Mouse (Mus musculus): ENCODE data around the gene Endou. TPM values are rescaled to one million over a fixed set of nuclear protein-coding genes. Genes with fewer than 3 reads are reported as not detected.

Gene Endou
- polyA plus RNA-seq, 1 experiment from 2014 or later: 0.45 TPM

DNA sequence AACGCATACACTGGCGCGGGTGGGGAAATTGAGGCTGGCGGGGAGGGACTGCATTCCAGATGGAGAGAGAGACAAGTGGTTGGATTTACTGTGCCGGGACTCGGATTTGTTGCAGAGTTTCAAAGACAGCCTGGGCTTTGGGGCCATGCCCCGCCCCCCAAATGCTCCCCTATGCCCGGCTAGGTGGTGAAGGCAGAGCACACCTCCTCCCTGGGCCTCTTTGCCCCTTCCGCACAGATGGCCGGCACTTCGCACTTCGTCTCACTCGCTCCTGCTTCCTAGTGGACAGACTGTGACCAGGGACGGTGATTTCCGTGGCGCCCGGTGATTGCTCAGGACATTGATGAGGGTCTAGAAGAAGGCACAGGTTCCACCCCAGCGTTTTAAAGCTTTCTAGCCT, 37.1 kb upstream of the Endou start:
- Histone ChIP-seq H3K4me2 (replicated peaks; ENCODE audit: low read depth, low read length) (peak overlapping the region; percentile 95), H3K27me3 (ENCODE audit: insufficient read depth, low read length) (peaks cover 5% of the 10 kb centered on the region; the same call in 1 of the 2 replicates), H3K9me3 (ENCODE audit: low read length) (no peaks in the 10 kb centered on the region), H3K27ac (ENCODE audit: low read length) (peak overlapping the region; percentile 92), H3K4me3 (ENCODE audit: low read length) (peak overlapping the region; percentile 64), H3K9ac (replicated peaks; ENCODE audit: low read length) (peak overlapping the region; percentile 83), H3K4me1 (ENCODE audit: insufficient read depth, low read length) (peaks cover 76% of the 10 kb centered on the region), H3K36me3 (ENCODE audit: insufficient read depth, low read length) (no peaks in the 10 kb centered on the region)
- WGBS: 1% methylated on average over 18 of the region's 18 CpGs
- ATAC-seq (ENCODE audit: low FRiP score, low TSS enrichment): peak; percentile 14; the same call in 1 of the 2 replicates

DNA sequence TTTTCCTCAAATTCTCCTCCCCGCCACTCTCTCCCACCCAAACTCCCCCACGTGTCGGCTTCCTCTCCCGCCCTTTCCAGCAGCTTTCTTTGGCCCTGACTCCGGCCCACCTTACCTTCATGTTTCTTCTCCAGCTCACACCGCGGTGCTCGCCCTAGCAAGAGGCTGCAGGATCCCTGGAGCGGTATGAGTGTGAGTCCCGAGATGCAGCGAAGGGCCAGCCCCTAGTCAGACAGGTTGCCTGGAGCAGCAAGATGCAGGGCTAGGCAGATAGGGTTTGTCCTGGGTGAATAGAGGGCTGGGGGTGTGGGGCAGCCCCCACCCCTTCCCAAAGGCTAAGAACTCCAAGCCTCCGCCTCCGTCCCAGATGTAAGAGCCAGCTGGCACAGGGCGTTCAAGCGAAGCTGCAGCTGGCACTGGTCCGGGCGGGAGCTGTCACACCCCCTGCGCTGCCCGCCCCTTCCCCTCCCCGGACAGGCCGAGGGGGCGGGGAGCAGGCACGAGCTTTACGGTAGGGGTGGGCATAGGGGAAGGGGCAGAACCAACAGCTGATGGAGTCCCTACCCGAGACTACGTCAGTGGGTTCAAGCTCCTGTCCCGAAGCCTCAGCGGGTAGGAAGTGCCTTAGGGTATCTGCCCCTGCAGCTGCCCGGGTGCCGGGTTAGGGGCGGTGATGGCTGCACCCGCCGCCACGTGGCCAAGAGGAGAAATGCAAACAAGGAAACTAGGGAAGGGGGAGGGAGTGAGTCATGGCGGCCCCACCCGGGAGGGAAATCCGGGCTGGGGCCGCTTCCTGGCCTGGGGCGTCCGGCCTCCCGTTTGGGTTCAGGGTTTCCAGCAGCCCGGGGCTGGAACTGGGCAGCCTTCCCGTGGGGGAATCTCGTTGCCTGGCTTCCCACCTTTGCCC, 36.4 kb upstream of the Endou start, which contains the start of gene Rapgef3:
TSS of gene Rapgef3 (minus strand) at position 693 of the 907 bp plus-strand sequence.
- peak; percentile 90 for ATAC-seq (ENCODE audit: low FRiP score, low TSS enrichment)
- peaks cover 76% of the 10 kb centered on the region for H3K4me1 ChIP-seq (ENCODE audit: insufficient read depth, low read length)
- no peaks in the 10 kb centered on the region for H3K36me3 ChIP-seq (ENCODE audit: insufficient read depth, low read length)
- peak within 1 kb of the TSS; percentile 64 for H3K4me3 ChIP-seq (ENCODE audit: low read length)
- H3K9me3 ChIP-seq (ENCODE audit: low read length): no peaks in the 10 kb centered on the region
- WGBS: under 1% methylated on average over 44 of the region's 44 CpGs
- H3K27ac ChIP-seq (ENCODE audit: low read length): peak within 1 kb of the TSS; percentile 92
- H3K4me2 ChIP-seq (replicated peaks; ENCODE audit: low read depth, low read length): peak within 1 kb of the TSS; percentile 95
- H3K9ac ChIP-seq (replicated peaks; ENCODE audit: low read length): peak within 1 kb of the TSS; percentile 83
- H3K27me3 ChIP-seq (ENCODE audit: insufficient read depth, low read length): peaks cover 5% of the 10 kb centered on the region; the same call in 1 of the 2 replicates

DNA sequence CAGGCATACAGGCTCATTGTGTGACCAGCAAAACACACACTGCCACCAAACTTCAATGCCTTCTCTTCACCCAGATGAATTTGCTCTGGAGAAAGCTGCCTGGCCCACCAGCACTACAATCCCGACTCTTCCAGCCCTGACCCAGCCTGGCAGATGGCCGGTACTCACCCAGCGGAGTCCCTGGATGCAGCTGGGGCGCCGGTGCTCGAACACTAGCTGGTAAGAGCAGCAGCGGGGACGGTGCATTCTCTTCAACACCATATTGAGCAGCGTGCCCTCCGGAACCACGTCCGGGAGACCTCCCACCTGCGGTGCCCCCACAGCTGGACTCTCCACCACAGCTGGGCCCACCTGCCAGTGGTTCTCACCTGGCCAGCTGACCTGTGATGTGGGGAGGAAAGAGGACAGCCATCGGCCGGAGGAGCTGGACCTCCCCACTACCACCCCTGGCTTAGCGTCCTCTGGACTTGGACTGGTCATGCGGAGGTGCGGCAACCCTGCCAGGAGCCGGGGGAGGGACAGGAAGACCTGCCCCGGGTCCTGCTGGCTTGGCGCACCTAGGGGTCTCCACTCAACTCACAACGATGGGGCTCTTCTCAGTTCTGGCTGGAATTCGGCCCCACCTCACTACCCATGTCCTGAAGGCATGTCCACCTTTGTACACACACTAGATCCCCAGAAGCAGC, 35.6 kb upstream of the Endou start:
- H3K9ac ChIP-seq (replicated peaks; ENCODE audit: low read length): peak overlapping the region; percentile 83
- no peaks in the 10 kb centered on the region for H3K36me3 ChIP-seq (ENCODE audit: insufficient read depth, low read length)
- H3K4me3 ChIP-seq (ENCODE audit: low read length): peak overlapping the region; percentile 64
- peak; percentile 12 for ATAC-seq (ENCODE audit: low FRiP score, low TSS enrichment)
- peaks cover 70% of the 10 kb centered on the region for H3K4me1 ChIP-seq (ENCODE audit: insufficient read depth, low read length)
- no peaks in the 10 kb centered on the region for H3K9me3 ChIP-seq (ENCODE audit: low read length)
- H3K27ac ChIP-seq (ENCODE audit: low read length): peak overlapping the region; percentile 92
- 6% methylated on average over 23 of the region's 23 CpGs for WGBS
- H3K27me3 ChIP-seq (ENCODE audit: insufficient read depth, low read length): peaks cover 5% of the 10 kb centered on the region; the same call in 1 of the 2 replicates
- peak overlapping the region; percentile 95 for H3K4me2 ChIP-seq (replicated peaks; ENCODE audit: low read depth, low read length)

DNA sequence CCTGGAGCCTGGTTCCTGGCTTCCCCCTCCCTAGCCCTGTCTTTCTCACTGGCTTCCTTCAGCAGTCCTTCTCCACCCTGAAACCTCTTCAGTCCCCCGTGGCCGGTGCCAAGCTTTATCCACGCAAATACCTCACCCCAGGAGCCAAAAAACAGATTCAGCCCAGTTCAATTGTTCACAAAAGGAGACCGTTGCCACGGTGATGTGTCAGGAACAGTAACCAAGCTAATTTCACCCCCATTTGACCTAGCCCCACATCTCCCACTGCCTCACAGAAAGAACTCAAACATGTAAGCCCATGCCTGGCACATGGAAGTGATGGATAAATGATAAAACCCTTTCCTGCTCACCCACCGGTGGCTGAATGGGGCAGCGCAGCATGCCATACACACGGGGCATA, 35.1 kb upstream of the Endou start:
- peak overlapping the region; percentile 95 for H3K4me2 ChIP-seq (replicated peaks; ENCODE audit: low read depth, low read length)

DNA sequence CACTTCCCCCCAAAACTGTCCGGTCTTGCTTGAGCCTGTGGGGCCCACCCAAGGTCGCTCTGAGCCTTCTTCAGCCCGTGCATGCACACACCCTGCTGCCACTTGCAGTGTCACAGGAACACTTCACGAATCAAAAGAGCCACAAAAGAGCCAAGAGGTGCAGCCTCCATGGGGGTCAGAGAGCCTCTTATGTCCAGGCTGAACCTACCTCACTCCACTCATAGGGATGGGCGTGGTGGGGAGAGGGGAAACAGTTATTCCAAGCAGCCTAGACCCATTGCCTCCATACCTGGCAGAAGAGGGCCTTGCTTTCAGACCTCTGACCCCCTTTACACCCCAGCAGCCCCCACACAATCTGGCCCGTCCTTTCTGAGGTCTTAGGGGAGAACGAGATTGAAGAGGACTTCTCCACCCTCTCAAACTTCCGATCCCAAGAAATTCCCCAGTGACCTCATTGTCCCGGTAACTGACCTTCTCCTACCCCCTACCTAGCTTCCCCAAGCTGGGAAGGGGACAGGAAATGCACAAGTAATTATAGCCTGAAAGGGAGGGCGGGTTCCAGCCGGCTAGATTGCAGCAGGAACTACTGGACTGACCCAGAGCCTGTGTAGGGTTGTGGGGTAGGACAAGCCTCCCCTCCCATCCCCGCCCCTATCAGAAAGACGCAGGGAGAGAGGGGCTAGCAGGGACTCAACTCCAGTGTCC, 34.1 kb upstream of the Endou start:
- Histone ChIP-seq H3K4me3 (ENCODE audit: low read length) (peak overlapping the region; percentile 64), H3K9ac (replicated peaks; ENCODE audit: low read length) (peak overlapping the region; percentile 83), H3K27me3 (ENCODE audit: insufficient read depth, low read length) (peaks cover 5% of the 10 kb centered on the region; the same call in 1 of the 2 replicates), H3K4me1 (ENCODE audit: insufficient read depth, low read length) (peaks cover 61% of the 10 kb centered on the region), H3K9me3 (ENCODE audit: low read length) (no peaks in the 10 kb centered on the region), H3K4me2 (replicated peaks; ENCODE audit: low read depth, low read length) (peak overlapping the region; percentile 95), H3K27ac (ENCODE audit: low read length) (peak overlapping the region; percentile 24; the same call in 1 of the 2 replicates), H3K36me3 (ENCODE audit: insufficient read depth, low read length) (0 out of 2 replicates have a peak, but pooled peaks cover 2% of the 10 kb centered on the region)
- ATAC-seq (ENCODE audit: low FRiP score, low TSS enrichment): no peak
- 28% methylated on average over 13 of the region's 13 CpGs for WGBS

More for the DNA sequence above, 35.1 kb upstream of the Endou start:
- peak overlapping the region; percentile 92 for H3K27ac ChIP-seq (ENCODE audit: low read length)
- H3K9ac ChIP-seq (replicated peaks; ENCODE audit: low read length): peak overlapping the region; percentile 83
- H3K36me3 ChIP-seq (ENCODE audit: insufficient read depth, low read length): no peaks in the 10 kb centered on the region
- peaks cover 68% of the 10 kb centered on the region for H3K4me1 ChIP-seq (ENCODE audit: insufficient read depth, low read length)
- H3K27me3 ChIP-seq (ENCODE audit: insufficient read depth, low read length): peaks cover 5% of the 10 kb centered on the region; the same call in 1 of the 2 replicates
- H3K9me3 ChIP-seq (ENCODE audit: low read length): no peaks in the 10 kb centered on the region
- H3K4me3 ChIP-seq (ENCODE audit: low read length): peak overlapping the region; percentile 64
- WGBS: 19% methylated on average over 8 of the region's 8 CpGs
- ATAC-seq (ENCODE audit: low FRiP score, low TSS enrichment): no peak

DNA sequence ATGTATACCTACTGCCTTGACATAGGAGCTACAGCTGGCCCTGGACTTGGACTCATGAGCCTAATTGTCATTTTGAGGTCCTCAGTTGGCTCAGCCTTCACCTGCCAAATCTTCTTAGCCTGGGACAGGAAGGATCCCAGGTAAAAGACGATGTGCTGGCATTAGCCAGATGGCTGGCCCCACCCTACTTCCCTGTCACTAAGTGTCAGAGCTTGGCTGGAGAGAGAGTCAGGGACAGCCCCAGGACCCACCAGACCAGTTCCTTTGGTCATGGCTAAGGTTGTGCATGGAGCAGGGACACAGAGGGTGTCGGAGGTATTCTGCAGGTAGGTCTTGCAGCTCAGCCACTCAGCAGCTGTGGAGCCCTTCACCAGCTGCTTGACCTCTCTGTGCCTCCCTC, 33.4 kb upstream of the Endou start:
- H3K9ac ChIP-seq (replicated peaks; ENCODE audit: low read length): no peak overlapping the region
- H3K4me1 ChIP-seq (ENCODE audit: insufficient read depth, low read length): peaks cover 57% of the 10 kb centered on the region
- no peak for ATAC-seq (ENCODE audit: low FRiP score, low TSS enrichment)
- no peak overlapping the region for H3K4me3 ChIP-seq (ENCODE audit: low read length)
- peaks cover 5% of the 10 kb centered on the region; the same call in 1 of the 2 replicates for H3K27me3 ChIP-seq (ENCODE audit: insufficient read depth, low read length)
- no peak overlapping the region for H3K4me2 ChIP-seq (replicated peaks; ENCODE audit: low read depth, low read length)
- H3K27ac ChIP-seq (ENCODE audit: low read length): 0 out of 2 replicates have a peak overlapping the region, but pooled peaks have one; percentile 35
- no peaks in the 10 kb centered on the region for H3K9me3 ChIP-seq (ENCODE audit: low read length)
- WGBS: 83% methylated on average over 2 of the region's 2 CpGs
- 0 out of 2 replicates have a peak, but pooled peaks cover 3% of the 10 kb centered on the region for H3K36me3 ChIP-seq (ENCODE audit: insufficient read depth, low read length)

DNA sequence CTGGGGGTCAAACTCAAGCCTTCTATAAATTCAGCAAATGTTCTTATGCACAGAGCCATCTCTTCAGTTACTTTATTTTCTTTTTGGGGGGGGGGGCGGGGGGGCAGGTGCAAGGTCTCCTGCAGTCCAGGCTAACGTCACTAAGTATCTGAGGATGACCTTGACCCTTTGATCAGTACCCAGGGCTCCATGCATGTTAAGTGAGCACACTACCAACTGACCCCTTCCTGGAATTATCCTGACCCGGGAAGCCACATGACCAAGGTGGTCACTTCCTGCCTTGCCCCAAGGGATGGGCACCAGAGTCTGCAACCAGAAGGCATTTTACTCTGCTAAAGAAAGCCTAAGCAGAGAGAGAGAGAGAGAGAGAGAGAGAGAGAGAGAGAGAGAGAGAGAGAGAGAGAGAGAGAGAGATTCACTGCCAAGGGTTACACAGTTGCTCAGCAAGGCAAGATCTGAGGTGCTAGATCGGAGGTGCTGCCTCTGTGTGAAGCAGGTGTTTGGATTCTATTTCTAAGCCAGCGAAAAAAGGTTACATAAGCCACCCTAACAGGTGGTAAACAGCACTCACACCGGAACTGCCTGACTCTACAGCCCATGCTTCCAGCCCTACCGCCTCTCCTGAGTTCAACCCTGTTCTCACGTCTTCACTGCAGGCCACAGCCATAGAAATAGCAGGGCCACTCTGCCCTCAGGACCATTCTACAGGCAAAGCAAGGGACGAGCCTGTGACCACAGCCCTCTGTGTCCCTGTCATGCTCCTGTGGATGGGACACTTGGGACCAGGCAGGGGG, 32.3 kb upstream of the Endou start:
- no peak for ATAC-seq (ENCODE audit: low FRiP score, low TSS enrichment)
- Histone ChIP-seq H3K9me3 (ENCODE audit: low read length) (no peaks in the 10 kb centered on the region), H3K9ac (replicated peaks; ENCODE audit: low read length) (no peak overlapping the region), H3K27me3 (ENCODE audit: insufficient read depth, low read length) (peaks cover 5% of the 10 kb centered on the region; the same call in 1 of the 2 replicates), H3K27ac (ENCODE audit: low read length) (no peak overlapping the region), H3K4me3 (ENCODE audit: low read length) (no peak overlapping the region), H3K4me1 (ENCODE audit: insufficient read depth, low read length) (peaks cover 51% of the 10 kb centered on the region), H3K36me3 (ENCODE audit: insufficient read depth, low read length) (peaks cover 3% of the 10 kb centered on the region; the same call in 1 of the 2 replicates), H3K4me2 (replicated peaks; ENCODE audit: low read depth, low read length) (0 out of 2 replicates have a peak overlapping the region, but pooled peaks have one; percentile 10)
- 61% methylated on average over 9 of the region's 9 CpGs for WGBS

DNA sequence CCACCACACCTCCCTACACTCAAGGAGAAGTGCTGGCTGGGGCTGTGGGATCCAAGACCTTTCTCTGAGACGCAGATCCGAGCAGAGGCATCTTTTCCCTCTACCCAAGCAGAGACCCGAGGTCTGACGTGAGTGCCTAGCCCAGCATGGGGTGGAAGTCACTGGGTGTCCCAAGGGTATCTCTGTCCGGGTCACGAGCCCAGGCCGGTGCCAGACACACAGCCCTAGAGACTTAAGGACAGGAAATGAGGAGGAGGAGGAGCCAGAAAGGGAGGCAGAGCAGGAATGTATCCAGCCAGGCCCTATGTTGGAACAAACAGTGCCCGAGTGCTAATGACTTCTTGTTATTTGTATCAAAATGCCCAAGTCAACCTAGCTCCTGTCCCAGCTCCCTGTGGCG, 31.6 kb upstream of the Endou start:
- Histone ChIP-seq H3K4me1 (ENCODE audit: insufficient read depth, low read length) (peaks cover 44% of the 10 kb centered on the region), H3K9ac (replicated peaks; ENCODE audit: low read length) (no peak overlapping the region), H3K9me3 (ENCODE audit: low read length) (no peaks in the 10 kb centered on the region)

More for the DNA sequence above, 31.6 kb upstream of the Endou start:
- 51% methylated on average over 9 of the region's 9 CpGs for WGBS
- Histone ChIP-seq H3K27ac (ENCODE audit: low read length) (no peak overlapping the region), H3K4me2 (replicated peaks; ENCODE audit: low read depth, low read length) (0 out of 2 replicates have a peak overlapping the region, but pooled peaks have one; percentile 10), H3K4me3 (ENCODE audit: low read length) (no peak overlapping the region), H3K36me3 (ENCODE audit: insufficient read depth, low read length) (peaks cover 8% of the 10 kb centered on the region; the same call in 1 of the 2 replicates), H3K27me3 (ENCODE audit: insufficient read depth, low read length) (peaks cover 5% of the 10 kb centered on the region; the same call in 1 of the 2 replicates)
- ATAC-seq (ENCODE audit: low FRiP score, low TSS enrichment): no peak

Data from kidney, embryonic 16.5 days (tissue).